Mouse (Mus musculus): ENCODE results near the gene Gm8229.
"Not testable (repeated sequence)": the region's sequence is repeated elsewhere in the genome, so short reads cannot be mapped to it uniquely, and the experiment has no call there.

The Gm8229 gene

GRCm38 (mm10) chr14:44365057-44365456, at the start of gene Gm8229:
TSS of gene Gm8229 (plus strand) at chr14:44365357.
- DNase-seq, result not testable (repeated sequence)

DNA sequence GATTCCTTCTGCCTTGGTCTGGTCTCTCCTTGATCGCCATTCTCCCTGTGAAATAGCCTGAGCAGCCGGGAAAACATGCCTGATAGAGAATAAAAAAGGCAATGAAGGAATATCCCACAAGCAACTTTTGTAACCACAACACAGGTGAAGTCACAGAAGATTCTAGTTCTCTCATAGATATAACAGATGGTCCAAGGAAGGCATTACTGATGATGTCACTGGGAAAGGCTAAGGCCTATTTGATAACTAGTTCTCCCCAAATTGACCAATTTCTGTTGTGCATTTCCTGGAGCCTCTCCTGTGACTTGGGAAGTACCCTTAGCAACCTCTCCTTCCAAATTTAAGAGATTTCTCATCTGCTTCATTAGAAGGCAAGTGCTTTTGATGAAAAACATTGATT, 26.7 kb upstream of the Gm8229 start, which contains the start of gene Gm5930:
Gene Gm5930 (minus strand): TSS at position 101 of the 400 bp plus-strand sequence.
- not testable (repeated sequence) for DNase-seq

GRCm38 (mm10) chr14:44361416-44361815, 3.7 kb upstream of the Gm8229 start:
- not testable (repeated sequence) for DNase-seq

DNA sequence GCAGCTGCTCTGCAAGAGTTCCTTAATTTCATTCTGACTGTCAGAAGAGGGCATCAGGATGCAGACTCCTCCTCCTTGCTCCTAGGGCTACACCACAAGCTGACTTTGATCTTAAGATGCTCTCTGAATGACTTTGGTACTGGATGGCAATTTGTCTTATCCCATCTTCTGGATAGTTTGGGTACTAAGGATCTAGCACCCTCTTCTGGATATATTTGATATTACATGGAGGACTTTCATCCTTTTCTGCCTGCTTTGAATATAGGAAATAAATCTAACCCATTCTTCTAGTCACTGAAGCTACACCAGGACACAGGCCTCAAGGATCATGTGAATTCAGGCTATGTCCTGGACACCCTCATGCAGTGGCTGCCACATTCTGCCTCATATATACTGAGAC, 2.9 kb upstream of the Gm8229 start:
- not testable (repeated sequence) for DNase-seq

- DNase-seq, result not testable (repeated sequence)
These were observed 19.1 kb downstream of the Gm8229 start for GRCm38 (mm10) chr14:44384233-44384632.

DNA sequence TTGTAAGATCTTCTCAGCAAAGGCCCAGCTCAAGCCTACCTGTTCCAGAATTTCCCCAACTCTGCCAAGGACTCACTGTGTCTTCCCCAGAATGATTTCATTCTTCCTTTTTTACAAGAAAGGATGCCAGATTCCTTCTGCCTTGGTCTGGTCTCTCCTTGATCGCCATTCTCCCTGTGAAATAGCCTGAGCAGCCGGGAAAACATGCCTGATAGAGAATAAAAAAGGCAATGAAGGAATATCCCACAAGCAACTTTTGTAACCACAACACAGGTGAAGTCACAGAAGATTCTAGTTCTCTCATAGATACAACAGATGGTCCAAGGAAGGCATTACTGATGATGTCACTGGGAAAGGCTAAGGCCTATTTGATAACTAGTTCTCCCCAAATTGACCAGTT, 45.4 kb downstream of the Gm8229 start, which contains the start of gene Gm3371:
Gene Gm3371 (minus strand): TSS at position 101 of the 400 bp plus-strand sequence.
- DNase-seq, result not testable (repeated sequence)

All from kidney, postnatal 36 days (tissue).